Mouse (Mus musculus) frontal cortex, adult 2 months (tissue): ENCODE results near the gene Rcor1. TPM values are rescaled to one million over a fixed set of nuclear protein-coding genes. Genes with fewer than 3 reads are reported as not detected.
A peak's percentile ranks its signal among the peaks of the same experiment; 100 is the strongest.

ENCODE experiments used
- DNase-seq, 2 experiments: peaks; one replicate each; pipeline ENCODE4 v3.0.0; 2022; ENCODE audit warnings: low spot score in 1 of 2; ENCODE audit errors: extremely low spot score in 1 of 2
- polyA plus RNA-seq: library from polyadenylated mRNA; depleted of rRNA; stranded (reverse); fragments of >200 nt; gene quantifications from 2 replicates; pipeline ENCODE4 v1.2.3, GENCODE M21; 2012

The Rcor1 gene
- polyA plus RNA-seq, 1 experiment = 13.4 TPM

DNA sequence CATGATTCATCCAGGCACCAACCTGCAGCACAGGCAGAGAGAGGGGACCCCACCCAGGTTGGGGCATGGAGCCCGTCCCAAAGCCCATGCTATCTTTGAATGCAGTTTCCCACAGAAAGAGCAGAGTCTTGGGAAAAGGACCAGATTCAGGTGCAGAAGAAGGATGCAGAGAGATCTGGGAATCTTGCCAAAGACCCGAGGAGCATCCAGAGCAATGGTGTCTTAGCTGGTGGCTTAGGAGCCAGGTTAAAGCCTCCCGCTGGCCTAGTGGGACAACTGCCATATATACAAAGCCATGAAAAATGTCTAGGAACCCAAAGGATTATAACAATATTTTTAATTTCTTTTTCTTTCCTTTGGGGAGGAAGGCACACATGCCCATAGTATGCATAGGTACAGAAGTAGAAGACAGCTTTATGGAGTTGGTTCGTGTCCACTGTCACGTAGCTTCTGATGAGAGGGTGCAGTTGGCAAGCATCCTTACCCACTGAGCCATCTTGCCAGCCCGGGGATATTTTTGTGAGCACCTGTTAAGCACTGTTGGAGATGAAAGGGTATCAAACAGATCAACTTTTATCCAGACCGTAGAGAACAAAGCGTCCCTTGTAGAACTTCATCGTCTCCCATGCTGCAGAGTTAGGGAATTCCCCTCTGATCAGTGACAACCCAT is 82.0 kb downstream of the Rcor1 start:
- DNase-seq = no peak

GRCm38 (mm10) chr12:111122332-111122852 is 83.2 kb downstream of the Rcor1 start:
- DNase-seq = no peak

DNA sequence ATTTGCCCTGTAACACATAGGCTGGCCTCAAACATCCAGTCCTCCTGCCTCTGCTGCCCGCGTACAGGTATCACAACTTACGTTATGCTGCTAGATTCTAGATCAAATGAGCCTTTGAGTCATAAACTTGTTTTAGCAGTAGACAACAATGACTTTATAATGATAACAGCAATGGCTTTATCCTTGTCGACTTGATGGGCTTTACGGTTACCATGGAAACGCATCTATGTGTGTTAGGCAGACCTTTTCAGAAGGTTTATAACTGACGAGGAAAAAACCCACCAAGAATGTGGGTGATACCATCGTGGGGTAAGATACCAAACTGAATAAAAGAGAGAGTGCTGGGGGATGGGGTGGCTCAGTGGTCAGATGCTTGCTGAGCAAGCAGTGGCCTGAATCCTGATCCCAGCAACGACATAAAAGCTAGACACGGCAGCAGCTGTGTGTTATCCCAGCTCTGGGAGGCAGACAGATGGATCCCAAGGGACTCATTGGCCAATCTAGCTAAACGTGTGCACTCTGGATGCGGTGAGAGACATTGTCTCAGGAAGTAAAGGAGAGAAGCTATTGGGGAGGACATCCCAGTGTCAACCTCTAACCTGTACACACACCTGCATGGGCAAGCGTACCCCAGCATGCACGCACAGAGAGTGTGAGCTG is 85.6 kb downstream of the Rcor1 start:
- DNase-seq = no peak

- no peak for DNase-seq
Observed at GRCm38 (mm10) chr12:111125666-111126065, 86.5 kb downstream of the Rcor1 start.

- DNase-seq = no peak
Observed at GRCm38 (mm10) chr12:111134169-111134568, 95.0 kb downstream of the Rcor1 start.

DNA sequence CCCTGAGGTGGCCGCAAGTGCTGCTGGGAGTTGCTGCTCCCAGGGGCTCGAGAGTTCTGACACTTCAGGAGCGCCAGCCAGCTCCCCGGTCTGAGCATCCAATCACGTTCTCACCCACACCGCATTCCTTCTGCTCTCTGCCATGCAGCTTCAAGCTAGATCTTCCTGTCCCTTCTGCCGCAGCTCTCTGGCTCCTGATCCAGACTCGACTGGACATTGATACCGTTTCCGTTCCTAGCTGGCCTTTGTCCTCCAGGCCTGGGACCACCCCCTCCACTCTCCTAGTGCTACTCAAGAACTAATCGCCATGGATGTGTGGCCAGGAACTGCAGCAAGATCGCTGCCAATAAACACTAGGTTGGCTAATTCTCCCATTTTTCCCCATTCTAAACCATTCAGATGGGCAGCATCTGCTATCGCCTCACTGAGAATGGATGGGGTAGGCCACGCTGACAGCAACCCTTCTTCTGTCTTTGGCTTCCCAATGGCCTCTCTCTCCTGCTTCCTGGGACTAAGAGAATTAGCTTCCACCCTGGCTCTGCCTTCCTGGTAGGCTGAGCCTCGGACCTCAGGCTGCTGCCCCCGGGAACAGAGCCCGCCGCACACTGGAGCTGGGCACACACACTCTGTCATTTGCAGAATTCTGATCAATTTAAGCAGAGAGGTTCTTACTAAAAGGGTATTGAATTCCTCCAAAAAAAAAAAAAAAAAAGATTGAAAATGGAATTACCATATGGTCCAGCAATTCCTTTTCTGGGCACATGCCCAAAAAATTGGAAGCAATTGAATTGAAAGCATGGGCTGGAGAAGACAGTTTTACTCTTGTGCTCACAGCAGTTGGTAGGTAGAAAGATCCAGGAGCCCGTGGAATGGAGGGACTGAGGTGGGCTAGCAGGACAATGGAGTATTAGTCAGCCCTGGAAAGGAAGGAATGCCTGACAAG is 95.9 kb downstream of the Rcor1 start:
- peak in 1 of 2 experiments; percentile 46 for DNase-seq

GRCm38 (mm10) chr12:111135953-111136352 is 96.8 kb downstream of the Rcor1 start:
- DNase-seq = no peak

DNA sequence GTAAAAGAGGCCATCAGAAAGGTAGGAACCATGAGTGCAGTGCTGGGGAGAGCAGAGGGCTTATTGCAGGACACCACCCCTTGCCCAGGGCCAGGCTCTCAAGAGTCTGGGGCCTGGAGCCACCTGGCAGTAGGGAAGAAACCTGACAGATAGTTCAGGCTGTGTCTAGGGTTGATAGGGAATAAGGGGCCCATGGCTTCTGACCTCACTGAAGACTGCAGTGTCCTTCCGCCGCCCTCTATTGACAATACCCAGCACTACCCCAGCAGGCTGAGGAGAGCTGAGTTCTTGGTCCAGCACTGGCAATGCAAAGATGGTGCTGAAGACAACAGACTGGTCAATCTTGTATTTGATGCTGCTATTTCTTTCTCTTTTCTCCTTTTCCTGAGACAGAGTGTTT is 97.9 kb downstream of the Rcor1 start:
- no peak for DNase-seq

- peak in 1 of 2 experiments; percentile 55 for DNase-seq
Observed at GRCm38 (mm10) chr12:111143005-111143508, 103.9 kb downstream of the Rcor1 start.

DNA sequence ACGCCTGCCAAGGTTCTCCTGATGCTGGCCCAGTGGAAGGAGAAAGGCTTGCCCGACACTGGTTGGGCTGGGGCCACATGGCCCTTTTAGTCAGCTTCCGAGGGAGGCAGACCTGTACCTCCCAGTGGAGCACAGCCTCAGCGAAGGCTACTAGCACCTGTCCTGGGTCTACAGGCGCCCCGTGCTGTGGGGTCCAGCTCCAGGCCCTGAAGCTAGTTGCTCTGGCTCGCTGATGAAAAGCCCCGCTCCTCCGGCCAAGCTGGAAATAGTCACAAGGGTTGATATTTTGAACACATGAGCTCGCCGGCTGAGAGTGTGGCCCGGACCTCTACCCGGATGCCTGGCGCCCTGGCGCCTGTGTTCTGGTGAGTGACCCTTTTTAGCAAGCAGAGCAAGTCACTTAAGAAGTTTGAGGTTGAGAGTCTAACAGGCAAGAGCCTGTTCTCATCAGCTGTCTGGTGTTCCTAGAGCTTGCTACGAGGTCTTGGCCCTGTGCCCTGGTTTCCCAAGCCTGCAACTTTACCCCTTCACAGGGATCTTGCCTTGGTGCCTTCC is 104.4 kb downstream of the Rcor1 start:
- peak in 1 of 2 experiments; percentile 19 for DNase-seq

GRCm38 (mm10) chr12:111144598-111144997 is 105.4 kb downstream of the Rcor1 start:
- DNase-seq = no peak

GRCm38 (mm10) chr12:111145269-111145668 is 106.1 kb downstream of the Rcor1 start:
- DNase-seq = peak in 1 of 2 experiments; percentile 70

GRCm38 (mm10) chr12:111149495-111150235 is 110.5 kb downstream of the Rcor1 start:
- no peak for DNase-seq

GRCm38 (mm10) chr12:111150236-111150596 is 111.1 kb downstream of the Rcor1 start:
- no peak for DNase-seq

GRCm38 (mm10) chr12:111151422-111152156 is 112.4 kb downstream of the Rcor1 start:
- no peak for DNase-seq

GRCm38 (mm10) chr12:111152579-111152978 is 113.4 kb downstream of the Rcor1 start:
- DNase-seq = no peak

- DNase-seq = no peak
Observed at GRCm38 (mm10) chr12:111152981-111153710, 114.0 kb downstream of the Rcor1 start.

GRCm38 (mm10) chr12:111153946-111154345 is 114.8 kb downstream of the Rcor1 start:
- DNase-seq = no peak
